Mouse (Mus musculus) liver, postnatal 0 days (tissue): ENCODE data around the gene Rnf5. TPM values are rescaled to one million over a fixed set of nuclear protein-coding genes. Genes with fewer than 3 reads are reported as not detected.

Source experiments
- ATAC-seq: fragments of 200-750 bp; cut with Nextera tagmentation; 2 replicates; pipeline ENCODE4 v1.8.0; 2017; ENCODE audit warnings: mild to moderate bottlenecking, moderate library complexity
- DNase-seq: peaks from one replicate; pipeline ENCODE4 v3.0.0-alpha.2; 2016
- H3K27ac ChIP-seq: fragments of 300-500 bp; sonication (generic); 2 replicates; pipeline ENCODE4 v1.5.1; 2014; ENCODE audit warnings: antibody characterized with exemption, moderate library complexity, mild to moderate bottlenecking, low read depth
- H3K27me3 ChIP-seq: fragments of 300-500 bp; sonication (generic); 2 replicates; pipeline ENCODE4 v1.6.1; 2014; ENCODE audit warnings: low read length, control low read depth, mixed read lengths; ENCODE audit not compliant: insufficient read depth
- H3K36me3 ChIP-seq: fragments of 300-500 bp; sonication (generic); replicated peaks from 2 replicates; pipeline ENCODE4 v1.6.1; 2014; ENCODE audit warnings: mild to moderate bottlenecking, control low read depth, low read length, moderate library complexity, mixed read lengths; ENCODE audit not compliant: insufficient read depth
- H3K4me1 ChIP-seq: fragments of 300-500 bp; sonication (generic); 2 replicates; pipeline ENCODE4 v1.6.1; 2014; ENCODE audit warnings: antibody characterized with exemption, mild to moderate bottlenecking, control low read depth; ENCODE audit not compliant: insufficient read depth
- H3K4me2 ChIP-seq: fragments of 300-500 bp; sonication (generic); 2 replicates; pipeline ENCODE4 v1.6.1; 2014; ENCODE audit warnings: low read depth, mild to moderate bottlenecking, low read length, moderate library complexity, mixed read lengths
- H3K4me3 ChIP-seq: fragments of 300-500 bp; sonication (generic); 2 replicates; pipeline ENCODE4 v1.5.1; 2014; ENCODE audit warnings: low read depth, low read length
- H3K9ac ChIP-seq: fragments of 300-500 bp; sonication (generic); replicated peaks from 2 replicates; pipeline ENCODE4 v1.6.1; 2014; ENCODE audit warnings: mild to moderate bottlenecking, moderate library complexity
- H3K9me3 ChIP-seq: fragments of 300-500 bp; sonication (generic); 2 replicates; pipeline ENCODE4 v1.6.1; 2016; ENCODE audit warnings: mild to moderate bottlenecking, control low read depth, low read length, mixed read lengths
- CTCF ChIP-seq: sonication (generic); IDR thresholded peaks from 2 replicates; pipeline ENCODE4 v1.5.1; 2016; ENCODE audit warnings: antibody characterized with exemption, low read depth
- EP300 ChIP-seq: IDR thresholded peaks from 2 replicates; pipeline ENCODE4 v1.6.1; 2016; ENCODE audit warnings: antibody characterized with exemption, low read depth, mild to moderate bottlenecking
- WGBS: fragments of 180-500 bp; shearing (Covaris S2); extraction: QIAGEN DNeasy Blood & Tissue Kit; methylation state at CpG from one replicate; pipeline ENCODE4 v1.1.7; 2014; ENCODE audit not compliant: insufficient replicate concordance; 5-methylcytosine and 5-hydroxymethylcytosine counted together
- polyA plus RNA-seq: library from polyadenylated mRNA; unstranded; fragments of >200 nt; fragmentation: Nextera tagmentation; extraction: Ambion mirVana; gene quantifications from 2 replicates; pipeline ENCODE4 v1.2.1, GENCODE M21; 2015

Gene Rnf5
- polyA plus RNA-seq, 1 experiment from 2014 or later, result 78.4 TPM

GRCm38 (mm10) chr17:34589206-34589605 is 14.3 kb downstream of the Rnf5 start:
- Histone ChIP-seq H3K9me3 (no peaks in the 10 kb centered on the region), H3K4me3 (peak overlapping the region; percentile 69), H3K36me3 (peaks cover 2% of the 10 kb centered on the region; the same call in 1 of the 2 replicates), H3K9ac (peak overlapping the region; percentile 88; the same call in 1 of the 2 replicates), H3K4me2 (peak overlapping the region; percentile 99), H3K4me1 (peaks cover 67% of the 10 kb centered on the region), H3K27me3 (no peaks in the 10 kb centered on the region), H3K27ac (peak overlapping the region; percentile 84)
- DNase-seq, result no peak
- no peak for TF ChIP-seq EP300
- no peak for TF ChIP-seq CTCF
- ATAC-seq, result no peak
- WGBS, result 32% methylated on average over 7 of the region's 7 CpGs

- Histone ChIP-seq H3K27ac (peak overlapping the region; percentile 84), H3K4me3 (peak overlapping the region; percentile 69)
- TF ChIP-seq CTCF (no peak), EP300 (no peak)
Observed at GRCm38 (mm10) chr17:34588767-34589166, 14.7 kb downstream of the Rnf5 start.

GRCm38 (mm10) chr17:34587814-34588213 is 15.7 kb downstream of the Rnf5 start:
- no peak for TF ChIP-seq CTCF
- TF ChIP-seq EP300, result no peak
- Histone ChIP-seq H3K36me3 (no peaks in the 10 kb centered on the region), H3K27ac (peak overlapping the region; percentile 84), H3K4me3 (peak overlapping the region; percentile 87), H3K9ac (peak overlapping the region; percentile 95), H3K4me1 (peaks cover 53% of the 10 kb centered on the region), H3K27me3 (no peaks in the 10 kb centered on the region), H3K4me2 (peak overlapping the region; percentile 99), H3K9me3 (no peaks in the 10 kb centered on the region)
- WGBS, result 3% methylated on average over 19 of the region's 19 CpGs
- ATAC-seq (no peak), DNase-seq (no peak)

More at GRCm38 (mm10) chr17:34588767-34589166, 14.7 kb downstream of the Rnf5 start:
- no peak for DNase-seq
- WGBS, result 61% methylated on average over 3 of the region's 3 CpGs
- Histone ChIP-seq H3K27me3 (no peaks in the 10 kb centered on the region), H3K4me2 (peak overlapping the region; percentile 99), H3K9me3 (no peaks in the 10 kb centered on the region), H3K9ac (peak overlapping the region; percentile 88; the same call in 1 of the 2 replicates), H3K4me1 (peaks cover 63% of the 10 kb centered on the region), H3K36me3 (no peaks in the 10 kb centered on the region)
- ATAC-seq, result no peak

GRCm38 (mm10) chr17:34587423-34587811 is 16.1 kb downstream of the Rnf5 start:
- peak; percentile 91 for ATAC-seq
- Histone ChIP-seq H3K9me3 (no peaks in the 10 kb centered on the region), H3K4me2 (peak overlapping the region; percentile 99), H3K4me1 (peaks cover 49% of the 10 kb centered on the region), H3K36me3 (no peaks in the 10 kb centered on the region), H3K9ac (peak overlapping the region; percentile 95), H3K4me3 (peak overlapping the region; percentile 87), H3K27ac (peak overlapping the region; percentile 84), H3K27me3 (no peaks in the 10 kb centered on the region)
- peak; percentile 99 for DNase-seq
- 7% methylated on average over 34 of the region's 50 CpGs for WGBS
- TF ChIP-seq CTCF (no peak), EP300 (no peak)

DNA sequence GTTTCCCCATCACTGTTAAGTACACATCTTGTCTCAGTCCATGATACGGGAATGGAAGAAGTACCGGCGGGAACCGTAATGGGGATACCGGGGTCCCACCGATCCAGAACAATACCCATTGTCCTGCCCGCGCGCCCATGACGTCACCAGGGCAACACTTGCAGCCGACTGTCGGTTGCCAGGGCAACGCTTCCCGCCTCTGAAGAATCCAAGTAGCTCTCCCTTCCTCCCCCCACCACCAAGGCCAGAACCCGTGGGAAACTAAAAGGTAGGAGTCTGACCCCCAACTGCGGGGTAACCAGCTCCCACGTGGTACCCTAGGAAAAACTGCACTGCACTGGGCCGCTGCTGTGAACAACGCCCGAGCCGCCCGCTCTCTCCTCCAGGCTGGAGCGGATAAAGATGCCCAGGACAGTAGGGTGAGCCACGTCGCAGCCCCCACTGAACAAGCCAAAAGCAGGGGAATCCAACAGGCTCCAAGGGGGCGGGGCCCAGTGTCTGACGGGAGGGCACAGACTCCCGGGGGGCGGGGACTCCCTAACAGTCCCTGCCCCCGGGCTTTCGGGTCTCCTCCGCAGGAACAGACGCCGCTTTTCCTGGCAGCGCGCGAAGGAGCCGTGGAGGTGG is 16.6 kb downstream of the Rnf5 start:
- no peak for TF ChIP-seq CTCF
- TF ChIP-seq EP300, result no peak
- no peaks in the 10 kb centered on the region for H3K36me3 ChIP-seq
- WGBS, result under 1% methylated on average over 37 of the region's 38 CpGs
- H3K27ac ChIP-seq, result peak overlapping the region; percentile 84
- ATAC-seq (peak; percentile 80), DNase-seq (peak; percentile 91)
- peak overlapping the region; percentile 95 for H3K9ac ChIP-seq
- peaks cover 49% of the 10 kb centered on the region for H3K4me1 ChIP-seq
- H3K9me3 ChIP-seq, result no peaks in the 10 kb centered on the region
- peak overlapping the region; percentile 99 for H3K4me2 ChIP-seq
- H3K4me3 ChIP-seq, result peak overlapping the region; percentile 87
- H3K27me3 ChIP-seq, result no peaks in the 10 kb centered on the region

DNA sequence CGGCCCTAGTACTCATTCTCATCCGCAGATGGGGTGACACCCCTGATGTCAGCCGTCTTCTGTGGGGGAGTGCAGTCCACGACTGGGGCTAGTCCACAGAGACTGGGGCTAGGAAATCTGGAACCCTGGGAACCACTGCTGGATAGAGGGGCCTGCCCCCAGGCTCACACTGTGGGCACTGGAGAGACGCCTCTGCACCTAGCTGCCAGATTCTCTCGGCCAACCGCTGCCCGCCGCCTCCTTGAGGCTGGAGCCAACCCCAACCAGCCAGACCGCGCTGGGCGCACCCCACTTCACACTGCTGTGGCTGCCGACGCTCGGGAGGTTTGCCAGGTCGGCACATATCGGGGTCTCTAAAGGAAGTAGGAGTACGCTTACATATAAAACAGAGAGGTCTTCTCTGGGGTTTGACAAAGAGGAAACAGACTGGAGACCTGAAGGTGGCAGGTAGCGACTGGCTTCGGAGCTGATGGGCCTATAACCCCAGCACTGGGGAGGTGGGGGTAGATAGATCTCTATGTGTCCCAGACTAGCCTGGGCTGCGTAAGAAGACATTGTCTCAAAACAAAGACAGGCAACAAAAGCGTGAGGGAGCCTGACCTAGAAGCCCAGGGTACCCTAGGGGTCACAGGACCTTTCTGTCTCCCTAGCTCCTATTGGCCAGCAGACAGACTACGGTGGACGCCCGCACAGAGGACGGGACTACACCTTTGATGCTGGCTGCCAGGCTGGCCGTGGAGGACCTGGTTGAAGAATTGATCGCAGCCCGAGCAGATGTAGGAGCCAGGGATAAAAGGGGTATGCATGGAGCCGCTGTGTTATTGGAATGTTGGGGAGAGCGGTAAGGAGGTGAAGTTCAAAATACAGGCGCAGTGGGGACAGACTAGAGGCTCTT is 17.4 kb downstream of the Rnf5 start:
- H3K4me1 ChIP-seq, result peaks cover 45% of the 10 kb centered on the region
- no peaks in the 10 kb centered on the region for H3K27me3 ChIP-seq
- peak overlapping the region; percentile 87; the same call in 1 of the 2 replicates for H3K4me3 ChIP-seq
- no peak for DNase-seq
- WGBS, result 39% methylated on average over 32 of the region's 32 CpGs
- ATAC-seq, result no peak
- no peaks in the 10 kb centered on the region for H3K9me3 ChIP-seq
- peak overlapping the region; percentile 99 for H3K4me2 ChIP-seq
- H3K9ac ChIP-seq, result no peak overlapping the region; the same call in 1 of the 2 replicates
- TF ChIP-seq CTCF (no peak), EP300 (no peak)
- no peaks in the 10 kb centered on the region for H3K36me3 ChIP-seq
- no peak overlapping the region for H3K27ac ChIP-seq
